Mouse (Mus musculus): ENCODE results near the gene H2afy. TPM values are rescaled to one million over a fixed set of nuclear protein-coding genes. Genes with fewer than 3 reads are reported as not detected.

The H2afy gene
- polyA plus RNA-seq, 1 experiment from 2014 or later = 150 TPM

DNA sequence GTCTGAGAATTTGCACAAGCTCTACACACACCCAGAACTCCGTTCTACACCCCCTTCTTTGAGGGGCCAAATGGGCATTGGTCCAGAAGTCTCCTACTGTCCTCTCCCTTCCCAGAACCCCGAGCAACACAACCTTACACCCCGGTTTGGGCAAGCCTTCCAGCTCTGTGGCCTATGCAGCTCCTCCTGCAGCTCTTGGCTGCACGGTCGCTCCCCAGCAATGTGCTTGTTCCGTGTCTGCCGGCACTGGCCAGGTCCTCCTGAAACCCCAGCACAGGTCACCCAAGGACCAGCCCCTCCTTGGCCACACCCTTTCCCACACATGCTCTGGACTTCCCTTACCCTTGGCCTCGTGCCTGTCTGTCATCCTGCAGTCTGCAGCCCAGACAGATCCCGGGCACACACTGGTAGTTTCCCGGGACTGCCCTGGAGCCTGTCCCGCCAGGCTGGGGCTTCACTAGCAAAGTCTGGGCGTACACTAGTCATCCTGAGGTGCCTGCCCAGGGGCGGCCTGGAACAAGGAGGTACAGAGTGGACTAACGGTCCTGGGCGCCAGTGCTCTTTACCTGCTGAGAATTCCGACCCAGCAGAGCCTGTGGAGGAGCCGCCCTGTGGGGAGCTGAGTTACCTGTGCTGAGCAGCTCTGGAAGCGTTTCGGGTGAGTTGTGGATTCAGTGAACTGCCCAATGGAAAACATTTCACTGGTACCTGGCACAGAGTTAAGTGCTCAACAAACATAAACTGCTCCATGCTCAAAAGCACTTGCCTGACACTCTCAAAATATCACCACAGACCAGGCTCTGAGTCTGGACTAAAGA lies 22.5 kb downstream of the H2afy start:
- WGBS = 30% methylated on average over 19 of the region's 19 CpGs
- Histone ChIP-seq H3K9me3 (ENCODE audit: control insufficient read depth, low read length) (no peaks in the 10 kb centered on the region), H3K9ac (ENCODE audit: low read length) (peak overlapping the region; percentile 18; the same call in 1 of the 2 replicates), H3K27ac (replicated peaks) (peak overlapping the region; percentile 79), H3K4me3 (ENCODE audit: low read depth, low read length) (no peak overlapping the region), H3K36me3 (ENCODE audit: control insufficient read depth, insufficient read depth, low read length) (0 out of 2 replicates have a peak, but pooled peaks cover 2% of the 10 kb centered on the region), H3K4me1 (replicated peaks; ENCODE audit: control insufficient read depth, insufficient read depth) (peaks cover 39% of the 10 kb centered on the region), H3K27me3 (ENCODE audit: control insufficient read depth, insufficient read depth, low read length) (no peaks in the 10 kb centered on the region), H3K4me2 (replicated peaks; ENCODE audit: low read depth) (peak overlapping the region; percentile 26)
- ATAC-seq (ENCODE audit: low FRiP score, low TSS enrichment) = peak; percentile 70
- no peak for TF ChIP-seq CTCF (IDR thresholded peaks at IDR 0.05; ENCODE audit: low read depth)
- no peak for TF ChIP-seq EP300 (optimal IDR thresholded peaks at IDR 0.05)
- DNase-seq (ENCODE audit: low spot score) = peak; percentile 70

DNA sequence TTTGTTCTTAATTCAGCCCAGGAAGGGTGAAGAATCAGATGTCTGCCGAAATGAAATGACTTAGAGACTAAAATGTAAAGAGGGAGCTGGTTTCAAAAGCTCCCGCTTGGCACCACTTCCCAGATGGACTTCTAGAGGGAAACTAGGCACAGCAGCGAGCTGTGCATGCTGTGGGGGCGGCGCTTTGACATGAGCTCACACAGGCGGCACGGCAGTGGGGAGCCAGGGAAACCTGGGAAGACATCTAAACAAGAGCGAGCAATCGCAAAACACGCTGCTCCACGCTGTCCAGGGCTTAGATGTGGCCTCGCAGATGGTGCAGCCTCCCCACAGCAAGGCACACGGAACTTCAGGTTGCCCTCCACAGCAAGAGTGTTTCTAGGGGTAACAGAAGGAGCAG lies 23.2 kb downstream of the H2afy start:
- Histone ChIP-seq H3K4me3 (ENCODE audit: low read depth, low read length) (no peak overlapping the region), H3K27me3 (ENCODE audit: control insufficient read depth, insufficient read depth, low read length) (no peaks in the 10 kb centered on the region), H3K9me3 (ENCODE audit: control insufficient read depth, low read length) (no peaks in the 10 kb centered on the region), H3K27ac (replicated peaks) (peak overlapping the region; percentile 79), H3K4me1 (replicated peaks; ENCODE audit: control insufficient read depth, insufficient read depth) (peaks cover 39% of the 10 kb centered on the region), H3K4me2 (replicated peaks; ENCODE audit: low read depth) (peak overlapping the region; percentile 26), H3K9ac (ENCODE audit: low read length) (no peak overlapping the region; the same call in 1 of the 2 replicates), H3K36me3 (ENCODE audit: control insufficient read depth, insufficient read depth, low read length) (0 out of 2 replicates have a peak, but pooled peaks cover 2% of the 10 kb centered on the region)
- TF ChIP-seq EP300 (optimal IDR thresholded peaks at IDR 0.05) (no peak), CTCF (IDR thresholded peaks at IDR 0.05; ENCODE audit: low read depth) (no peak)
- DNase-seq (ENCODE audit: low spot score) = no peak
- ATAC-seq (ENCODE audit: low FRiP score, low TSS enrichment) = no peak; the same call in 1 of the 2 replicates
- 36% methylated on average over 13 of the region's 13 CpGs for WGBS

DNA sequence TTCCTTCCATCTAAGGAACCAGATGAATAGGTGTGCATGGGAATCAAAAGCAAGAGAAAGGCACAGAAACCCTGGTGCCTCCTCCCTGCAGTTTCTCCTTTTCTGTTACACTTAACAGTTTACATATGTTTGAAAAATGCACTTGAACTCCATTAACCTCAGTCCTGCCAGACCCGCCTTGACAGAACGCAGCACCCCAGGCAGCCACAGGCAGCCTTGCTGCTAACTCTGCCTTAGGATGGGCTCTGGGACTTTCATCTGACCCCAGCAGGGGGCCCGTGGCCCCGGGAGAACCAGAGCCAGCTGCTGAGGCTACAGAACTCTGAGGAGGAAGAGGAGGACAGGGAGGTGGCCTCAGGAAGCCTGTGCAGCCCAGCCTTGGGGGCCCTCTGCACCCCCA lies 23.7 kb downstream of the H2afy start:
- peak; percentile 36 for DNase-seq (ENCODE audit: low spot score)
- Histone ChIP-seq H3K9me3 (ENCODE audit: control insufficient read depth, low read length) (no peaks in the 10 kb centered on the region), H3K9ac (ENCODE audit: low read length) (0 out of 2 replicates have a peak overlapping the region, but pooled peaks have one; percentile 13), H3K4me3 (ENCODE audit: low read depth, low read length) (no peak overlapping the region), H3K27ac (replicated peaks) (peak overlapping the region; percentile 79), H3K27me3 (ENCODE audit: control insufficient read depth, insufficient read depth, low read length) (no peaks in the 10 kb centered on the region), H3K4me1 (replicated peaks; ENCODE audit: control insufficient read depth, insufficient read depth) (peaks cover 35% of the 10 kb centered on the region), H3K4me2 (replicated peaks; ENCODE audit: low read depth) (no peak overlapping the region; the same call in 1 of the 2 replicates), H3K36me3 (ENCODE audit: control insufficient read depth, insufficient read depth, low read length) (0 out of 2 replicates have a peak, but pooled peaks cover 2% of the 10 kb centered on the region)
- WGBS = 10% methylated on average over 4 of the region's 4 CpGs
- ATAC-seq (ENCODE audit: low FRiP score, low TSS enrichment) = no peak; the same call in 1 of the 2 replicates
- TF ChIP-seq CTCF (IDR thresholded peaks at IDR 0.05; ENCODE audit: low read depth) (peak; percentile 35), EP300 (optimal IDR thresholded peaks at IDR 0.05) (no peak)

GRCm38 (mm10) chr13:56111601-56112000 lies 24.6 kb downstream of the H2afy start:
- Histone ChIP-seq H3K27me3 (ENCODE audit: control insufficient read depth, insufficient read depth, low read length) (no peaks in the 10 kb centered on the region), H3K4me3 (ENCODE audit: low read depth, low read length) (no peak overlapping the region), H3K36me3 (ENCODE audit: control insufficient read depth, insufficient read depth, low read length) (0 out of 2 replicates have a peak, but pooled peaks cover 2% of the 10 kb centered on the region), H3K9ac (ENCODE audit: low read length) (0 out of 2 replicates have a peak overlapping the region, but pooled peaks have one; percentile 1), H3K27ac (replicated peaks) (peak overlapping the region; percentile 79), H3K4me2 (replicated peaks; ENCODE audit: low read depth) (no peak overlapping the region), H3K4me1 (replicated peaks; ENCODE audit: control insufficient read depth, insufficient read depth) (peaks cover 35% of the 10 kb centered on the region), H3K9me3 (ENCODE audit: control insufficient read depth, low read length) (no peaks in the 10 kb centered on the region)
- TF ChIP-seq CTCF (IDR thresholded peaks at IDR 0.05; ENCODE audit: low read depth) = no peak
- no peak for TF ChIP-seq EP300 (optimal IDR thresholded peaks at IDR 0.05)
- WGBS = 67% methylated on average over 6 of the region's 6 CpGs
- ATAC-seq (ENCODE audit: low FRiP score, low TSS enrichment) = no peak
- DNase-seq (ENCODE audit: low spot score) = no peak

DNA sequence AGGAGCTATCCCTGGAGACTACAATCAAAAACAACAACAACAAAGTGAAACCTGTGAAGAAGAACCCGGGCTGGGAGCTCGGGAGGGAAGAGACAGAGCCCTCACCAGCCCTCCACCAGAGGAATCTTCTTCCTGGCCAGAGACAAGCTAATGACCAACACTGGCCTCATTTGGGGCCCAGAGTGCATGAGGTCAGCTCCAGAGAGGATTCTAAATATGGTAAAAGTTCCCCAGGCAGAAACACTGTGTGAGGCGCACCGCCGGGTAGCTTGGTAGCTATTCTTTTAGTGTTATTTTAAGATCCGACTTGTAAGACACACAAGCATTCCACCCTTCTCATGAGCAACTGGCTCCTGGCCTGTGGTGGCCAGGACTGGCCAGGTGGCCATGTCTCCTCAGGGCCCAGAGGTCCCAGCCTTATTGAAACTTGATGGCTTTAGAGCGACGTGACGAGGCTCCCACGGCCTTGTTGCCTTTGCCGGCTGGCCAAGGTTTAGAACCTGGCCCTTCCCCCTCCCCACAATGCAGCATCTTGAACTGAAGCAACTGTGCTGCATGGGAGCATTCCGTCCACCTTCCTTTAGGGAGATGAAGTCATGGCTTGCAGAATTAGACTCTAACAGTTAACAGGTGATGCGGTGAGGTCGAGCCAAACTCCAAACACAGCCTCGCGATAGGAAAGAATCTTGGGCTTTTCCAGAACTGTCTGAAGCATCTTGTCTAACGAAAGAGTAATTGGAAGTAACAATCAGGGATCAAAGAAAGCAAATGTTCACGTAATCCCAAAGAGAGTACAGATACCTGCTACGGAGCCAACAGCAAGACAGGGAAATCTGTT lies 25.2 kb downstream of the H2afy start:
- no peak overlapping the region for H3K9ac ChIP-seq (ENCODE audit: low read length)
- no peak overlapping the region for H3K4me3 ChIP-seq (ENCODE audit: low read depth, low read length)
- H3K4me2 ChIP-seq (replicated peaks; ENCODE audit: low read depth) = no peak overlapping the region
- ATAC-seq (ENCODE audit: low FRiP score, low TSS enrichment) = no peak
- peak overlapping the region; percentile 79 for H3K27ac ChIP-seq (replicated peaks)
- 0 out of 2 replicates have a peak, but pooled peaks cover 2% of the 10 kb centered on the region for H3K36me3 ChIP-seq (ENCODE audit: control insufficient read depth, insufficient read depth, low read length)
- H3K9me3 ChIP-seq (ENCODE audit: control insufficient read depth, low read length) = no peaks in the 10 kb centered on the region
- no peak for TF ChIP-seq EP300 (optimal IDR thresholded peaks at IDR 0.05)
- TF ChIP-seq CTCF (IDR thresholded peaks at IDR 0.05; ENCODE audit: low read depth) = no peak
- no peaks in the 10 kb centered on the region for H3K27me3 ChIP-seq (ENCODE audit: control insufficient read depth, insufficient read depth, low read length)
- DNase-seq (ENCODE audit: low spot score) = no peak
- H3K4me1 ChIP-seq (replicated peaks; ENCODE audit: control insufficient read depth, insufficient read depth) = peaks cover 35% of the 10 kb centered on the region
- WGBS = 58% methylated on average over 19 of the region's 19 CpGs
